Mouse (Mus musculus): ENCODE measurements around the gene Tmem179b.

- no peak for TF ChIP-seq CTCF (IDR thresholded peaks at IDR 0.05; ENCODE audit: insufficient read depth, low read length)
- TF ChIP-seq POLR2A (IDR thresholded peaks at IDR 0.05; ENCODE audit: borderline replicate concordance, extremely low read depth, low read depth, low read length), result no peak
These were observed 719 bp upstream of the Tmem179b start for GRCm38 (mm10) chr19:8774951-8775421.

Data from lung, adult 2 months (tissue).